Mouse (Mus musculus) spleen, postnatal 36 days (tissue): ENCODE results near the gene 2210016F16Rik.
"Not testable (repeated sequence)": the region's sequence is repeated elsewhere in the genome, so short reads cannot be mapped to it uniquely, and the experiment has no call there.

Source experiments
- DNase-seq, 2 experiments: peaks; one replicate each; pipeline ENCODE4 v3.0.0; 2022; ENCODE audit warnings: low spot score in 2 of 2, mixed read lengths in 1 of 2

2210016F16Rik gene

GRCm38 (mm10) chr13:58373153-58373470, 11.9 kb downstream of the 2210016F16Rik start:
- no peak for DNase-seq

GRCm38 (mm10) chr13:58372278-58373152, 12.5 kb downstream of the 2210016F16Rik start:
- no peak for DNase-seq

- no peak for DNase-seq
Measured at GRCm38 (mm10) chr13:58368835-58369234, 16.2 kb downstream of the 2210016F16Rik start.

- no peak for DNase-seq
Measured at GRCm38 (mm10) chr13:58367641-58368040, 17.4 kb downstream of the 2210016F16Rik start.

GRCm38 (mm10) chr13:58366373-58366772, 18.7 kb downstream of the 2210016F16Rik start:
- no peak for DNase-seq

GRCm38 (mm10) chr13:58365179-58365578, 19.8 kb downstream of the 2210016F16Rik start:
- not testable (repeated sequence) for DNase-seq

- no peak for DNase-seq
Measured at GRCm38 (mm10) chr13:58364353-58365175, 20.5 kb downstream of the 2210016F16Rik start.

- DNase-seq: no peak
Measured at GRCm38 (mm10) chr13:58359304-58359653, 25.7 kb downstream of the 2210016F16Rik start.

- peak; percentile 84 to 89 for DNase-seq
Measured at GRCm38 (mm10) chr13:58358629-58359303, 26.3 kb downstream of the 2210016F16Rik start, which contains the start of gene Kif27. Gene Kif27, minus strand, starts transcription at chr13:58359122.

GRCm38 (mm10) chr13:58352996-58353395, 32.0 kb downstream of the 2210016F16Rik start:
- no peak for DNase-seq

GRCm38 (mm10) chr13:58350606-58351005, 34.4 kb downstream of the 2210016F16Rik start:
- no peak for DNase-seq

DNA sequence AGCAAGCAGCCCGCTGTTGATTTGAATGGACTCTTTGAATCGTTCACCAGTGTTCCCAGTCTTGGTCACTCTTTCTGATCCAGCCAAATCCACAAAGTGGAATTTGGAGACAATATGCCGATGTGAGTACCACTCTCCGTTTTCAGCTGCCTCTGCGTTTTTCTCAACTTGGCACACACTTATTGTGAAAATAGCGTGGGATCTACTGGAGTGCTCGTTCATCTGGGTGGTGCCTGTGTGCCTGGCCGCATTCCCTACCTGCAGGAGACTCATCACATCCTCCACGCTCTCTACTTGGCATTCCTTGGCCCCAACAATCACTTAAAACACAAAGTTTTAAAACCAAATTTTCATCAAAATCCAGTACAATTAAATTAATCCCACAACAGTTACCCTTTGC, 40.5 kb downstream of the 2210016F16Rik start:
- DNase-seq: no peak

DNA sequence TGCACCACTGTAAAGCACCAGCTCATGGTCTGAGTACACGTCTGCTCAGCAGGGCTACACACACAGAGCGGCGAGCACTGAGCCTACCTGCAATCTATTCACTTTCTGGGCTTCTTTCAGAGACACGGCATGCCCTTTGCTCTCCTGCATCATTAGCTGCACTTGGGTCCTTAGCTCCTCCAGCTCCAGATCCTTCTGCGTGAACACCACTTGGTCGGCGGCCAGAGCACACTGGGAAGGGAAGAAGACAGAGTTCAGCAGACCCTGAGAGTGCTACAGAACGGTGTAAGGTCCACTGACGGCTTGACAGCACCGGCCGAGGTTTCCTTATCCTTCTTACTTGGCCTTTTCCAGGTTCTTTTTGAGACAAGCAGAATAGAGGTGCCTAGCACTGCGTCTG, 47.6 kb downstream of the 2210016F16Rik start:
- no peak for DNase-seq

- no peak for DNase-seq
Measured at GRCm38 (mm10) chr13:58334116-58334515, 50.9 kb downstream of the 2210016F16Rik start.
